ENCODE assay signal across 19 mouse cellular contexts in genomic region chr14:18720601-18721591, GRCm38 (mm10).
DNase-seq lines count a peak whose midpoint lies in the region; ATAC-seq and TF ChIP-seq lines count a peak whose summit lies in the region.
"Had no signal": no experiment of that assay in that cellular context is flagged by ENCODE, and none has a peak within 500 bp of the region (broad histone marks: within the 10 kb centered on the region; RNA-seq: fewer than 3 reads in every experiment).

No protein-coding gene starts in this region.

- no peak overlapping the region for H3K4me2 ChIP-seq in forebrain, postnatal 0 days (ENCODE audit: low read depth)
- no peak overlapping the region for H3K4me2 ChIP-seq in liver, postnatal 0 days (ENCODE audit: low read depth, low read length)
- no peak overlapping the region for H3K4me2 ChIP-seq in liver, embryonic 12.5 days
- H3K4me2 ChIP-seq in stomach, embryonic 14.5 days (replicated peaks; ENCODE audit: low read depth, low read length), result no peak overlapping the region
- H3K4me2 ChIP-seq in stomach, postnatal 0 days (replicated peaks; ENCODE audit: low read depth), result no peak overlapping the region
- H3K4me2 ChIP-seq: embryonic facial prominence, embryonic 12.5 days; hindbrain, embryonic 13.5 days had no signal

- TF ChIP-seq CTCF in forebrain, postnatal 0 days (IDR thresholded peaks at IDR 0.05; ENCODE audit: low read depth), result no peak
- TF ChIP-seq CTCF in liver, postnatal 0 days (IDR thresholded peaks at IDR 0.05; ENCODE audit: low read depth), result no peak
- TF ChIP-seq CTCF in stomach, postnatal 0 days (IDR thresholded peaks at IDR 0.05; ENCODE audit: low read depth), result no peak

- DNase-seq in forebrain, postnatal 0 days, result no peak
- DNase-seq in forebrain, embryonic 10.5 days (ENCODE audit: extremely low spot score, low spot score), result no peak
- no peak for DNase-seq in liver, postnatal 0 days
- DNase-seq in stomach, postnatal 0 days (ENCODE audit: low spot score), result no peak
- no peak for DNase-seq in testis, postnatal 10 days (ENCODE audit: low spot score)
- DNase-seq in gastrocnemius, postnatal 36 days, result no peak
- DNase-seq: adrenal gland, postnatal 10 days; cerebellum, adult 11 months; cerebellum, adult 8-10 months; cerebellum, postnatal 14 days; embryo, embryonic 11 days; heart, adult 18-20 months; heart, postnatal 10 days had no signal

- intact Hi-C loops in gastrocnemius, postnatal 36 days (cut with DNase I), result no loop called here

- H3K27ac ChIP-seq in forebrain, postnatal 0 days (ENCODE audit: low read depth, low read length), result no peak overlapping the region
- no peak overlapping the region for H3K27ac ChIP-seq in forebrain, embryonic 10.5 days
- no peak overlapping the region for H3K27ac ChIP-seq in liver, postnatal 0 days (ENCODE audit: low read depth)
- H3K27ac ChIP-seq in liver, embryonic 12.5 days, result no peak overlapping the region
- peak overlapping the region; percentile 17; the same call in 1 of the 2 replicates for H3K27ac ChIP-seq in stomach, embryonic 14.5 days (ENCODE audit: low read length)
- H3K27ac ChIP-seq in stomach, postnatal 0 days (replicated peaks), result no peak overlapping the region
- H3K27ac ChIP-seq: embryonic facial prominence, embryonic 12.5 days; heart, embryonic 10.5 days; hindbrain, embryonic 13.5 days had no signal

- 79% methylated on average over 2 of the region's 2 CpGs for WGBS in forebrain, postnatal 0 days
- WGBS in forebrain, embryonic 10.5 days, result 91% methylated on average over 2 of the region's 2 CpGs
- 67% methylated on average over 2 of the region's 2 CpGs for WGBS in liver, postnatal 0 days (ENCODE audit: insufficient replicate concordance)
- 59% methylated on average over 2 of the region's 2 CpGs for WGBS in liver, embryonic 12.5 days (ENCODE audit: insufficient replicate concordance)
- WGBS in stomach, embryonic 14.5 days, result 87% methylated on average over 2 of the region's 2 CpGs
- WGBS in stomach, postnatal 0 days, result 70% methylated on average over 2 of the region's 2 CpGs

- H3K4me1 ChIP-seq in forebrain, postnatal 0 days (ENCODE audit: insufficient read depth), result no peaks in the 10 kb centered on the region
- no peaks in the 10 kb centered on the region for H3K4me1 ChIP-seq in forebrain, embryonic 10.5 days
- H3K4me1 ChIP-seq in liver, postnatal 0 days (ENCODE audit: insufficient read depth), result no peaks in the 10 kb centered on the region
- H3K4me1 ChIP-seq in liver, embryonic 12.5 days, result no peaks in the 10 kb centered on the region
- no peaks in the 10 kb centered on the region; the same call in 1 of the 2 replicates for H3K4me1 ChIP-seq in stomach, embryonic 14.5 days (ENCODE audit: control insufficient read depth, insufficient read depth, low read length)
- no peaks in the 10 kb centered on the region for H3K4me1 ChIP-seq in stomach, postnatal 0 days (replicated peaks; ENCODE audit: control insufficient read depth, insufficient read depth)
- H3K4me1 ChIP-seq: heart, embryonic 10.5 days; hindbrain, embryonic 13.5 days had no signal

- no peaks in the 10 kb centered on the region for H3K27me3 ChIP-seq in forebrain, postnatal 0 days (ENCODE audit: insufficient read depth, low read length)
- H3K27me3 ChIP-seq in forebrain, embryonic 10.5 days (ENCODE audit: poor library complexity, severe bottlenecking), result no peaks in the 10 kb centered on the region
- H3K27me3 ChIP-seq in liver, postnatal 0 days (ENCODE audit: insufficient read depth, low read length), result no peaks in the 10 kb centered on the region
- no peaks in the 10 kb centered on the region for H3K27me3 ChIP-seq in liver, embryonic 12.5 days (replicated peaks)
- H3K27me3 ChIP-seq in stomach, embryonic 14.5 days (ENCODE audit: control insufficient read depth, insufficient read depth, low read length), result no peaks in the 10 kb centered on the region
- H3K27me3 ChIP-seq in stomach, postnatal 0 days (ENCODE audit: control insufficient read depth, insufficient read depth, low read length), result no peaks in the 10 kb centered on the region
- H3K27me3 ChIP-seq: embryonic facial prominence, embryonic 12.5 days; hindbrain, embryonic 13.5 days had no signal

- no peaks in the 10 kb centered on the region for H3K9me3 ChIP-seq in forebrain, postnatal 0 days (ENCODE audit: low read length)
- no peaks in the 10 kb centered on the region for H3K9me3 ChIP-seq in forebrain, embryonic 10.5 days
- H3K9me3 ChIP-seq in liver, postnatal 0 days (ENCODE audit: low read length), result no peaks in the 10 kb centered on the region
- no peaks in the 10 kb centered on the region for H3K9me3 ChIP-seq in liver, embryonic 12.5 days (replicated peaks)
- no peaks in the 10 kb centered on the region for H3K9me3 ChIP-seq in stomach, embryonic 14.5 days (ENCODE audit: control insufficient read depth, low read depth, low read length)
- H3K9me3 ChIP-seq in stomach, postnatal 0 days (ENCODE audit: control insufficient read depth, low read length), result no peaks in the 10 kb centered on the region
- H3K9me3 ChIP-seq: embryonic facial prominence, embryonic 12.5 days; heart, embryonic 10.5 days; hindbrain, embryonic 13.5 days had no signal

- ATAC-seq in forebrain, postnatal 0 days, result peak; percentile 62
- ATAC-seq in liver, postnatal 0 days, result peak; percentile 50; the same call in 1 of the 2 replicates
- ATAC-seq in liver, embryonic 12.5 days, result no peak
- ATAC-seq in stomach, embryonic 14.5 days (ENCODE audit: insufficient number of reproducible peaks, insufficient read depth, low FRiP score, low read depth), result no peak
- ATAC-seq in stomach, postnatal 0 days (ENCODE audit: low FRiP score, low TSS enrichment), result no peak
- ATAC-seq: forebrain, embryonic 14.5 days had no signal

- no peak overlapping the region for H3K4me3 ChIP-seq in forebrain, postnatal 0 days (ENCODE audit: low read depth, low read length)
- no peak overlapping the region for H3K4me3 ChIP-seq in forebrain, embryonic 10.5 days
- H3K4me3 ChIP-seq in liver, postnatal 0 days (ENCODE audit: low read depth, low read length), result no peak overlapping the region
- no peak overlapping the region for H3K4me3 ChIP-seq in liver, embryonic 12.5 days
- H3K4me3 ChIP-seq in stomach, embryonic 14.5 days (ENCODE audit: low read depth, low read length), result no peak overlapping the region
- no peak overlapping the region for H3K4me3 ChIP-seq in stomach, postnatal 0 days (ENCODE audit: low read depth, low read length)
- H3K4me3 ChIP-seq: embryonic facial prominence, embryonic 12.5 days; heart, embryonic 10.5 days; hindbrain, embryonic 13.5 days had no signal

- no peak for TF ChIP-seq EP300 in liver, postnatal 0 days (IDR thresholded peaks at IDR 0.05; ENCODE audit: low read depth)
- no peak for TF ChIP-seq EP300 in stomach, postnatal 0 days (optimal IDR thresholded peaks at IDR 0.05)

- no peak overlapping the region for H3K9ac ChIP-seq in forebrain, postnatal 0 days
- no peak overlapping the region for H3K9ac ChIP-seq in liver, postnatal 0 days (replicated peaks)
- no peak overlapping the region for H3K9ac ChIP-seq in liver, embryonic 12.5 days
- H3K9ac ChIP-seq in stomach, embryonic 14.5 days (replicated peaks; ENCODE audit: low read depth, low read length), result no peak overlapping the region
- H3K9ac ChIP-seq in stomach, postnatal 0 days (ENCODE audit: low read length), result no peak overlapping the region
- H3K9ac ChIP-seq: embryonic facial prominence, embryonic 12.5 days; hindbrain, embryonic 13.5 days had no signal

- no peaks in the 10 kb centered on the region for H3K36me3 ChIP-seq in forebrain, postnatal 0 days (ENCODE audit: insufficient read depth)
- no peaks in the 10 kb centered on the region for H3K36me3 ChIP-seq in forebrain, embryonic 10.5 days (replicated peaks)
- no peaks in the 10 kb centered on the region for H3K36me3 ChIP-seq in liver, postnatal 0 days (replicated peaks; ENCODE audit: insufficient read depth, low read length)
- H3K36me3 ChIP-seq in liver, embryonic 12.5 days, result no peaks in the 10 kb centered on the region
- H3K36me3 ChIP-seq in stomach, embryonic 14.5 days (ENCODE audit: control insufficient read depth, insufficient read depth, low read length), result no peaks in the 10 kb centered on the region
- no peaks in the 10 kb centered on the region for H3K36me3 ChIP-seq in stomach, postnatal 0 days (ENCODE audit: control insufficient read depth, insufficient read depth, low read length)
- H3K36me3 ChIP-seq: embryonic facial prominence, embryonic 12.5 days; heart, embryonic 10.5 days; hindbrain, embryonic 13.5 days had no signal

Comparison
In these comparisons a context has a peak if more than half of its experiments do, and no peak if none do; other contexts are left out.
1. ATAC-seq: peak in forebrain, postnatal 0 days (single experiment) and liver, postnatal 0 days (single experiment); none in liver, embryonic 12.5 days (single experiment), stomach, embryonic 14.5 days (single experiment) and stomach, postnatal 0 days (single experiment).